Mouse (Mus musculus) forebrain, embryonic 16.5 days (tissue): ENCODE data around the gene Tmem230. TPM values are rescaled to one million over a fixed set of nuclear protein-coding genes. Genes with fewer than 3 reads are reported as not detected.
A peak's percentile ranks its signal among the peaks of the same experiment; 100 is the strongest.

Experiments
- ATAC-seq: fragments of 200-750 bp; cut with Nextera tagmentation; 2 replicates; pipeline ENCODE4 v1.8.0; 2017; ENCODE audit warnings: mild to moderate bottlenecking, moderate library complexity
- H3K27ac ChIP-seq: fragments of 300-500 bp; sonication (generic); 2 replicates; pipeline ENCODE4 v1.5.1; 2014; ENCODE audit warnings: low read length, control low read depth
- H3K27me3 ChIP-seq: fragments of 300-500 bp; sonication (generic); replicated peaks from 2 replicates; pipeline ENCODE4 v1.6.1; 2014; ENCODE audit warnings: low read length; ENCODE audit not compliant: control insufficient read depth, insufficient read depth
- H3K36me3 ChIP-seq: fragments of 300-500 bp; sonication (generic); 2 replicates; pipeline ENCODE4 v1.6.1; 2014; ENCODE audit not compliant: control insufficient read depth, insufficient read depth
- H3K4me1 ChIP-seq: fragments of 300-500 bp; sonication (generic); replicated peaks from 2 replicates; pipeline ENCODE4 v1.6.1; 2014; ENCODE audit warnings: low read length; ENCODE audit not compliant: control insufficient read depth, insufficient read depth
- H3K4me2 ChIP-seq: fragments of 300-500 bp; sonication (generic); 2 replicates; pipeline ENCODE4 v1.6.1; 2014; ENCODE audit warnings: mild to moderate bottlenecking, low read length, control low read depth
- H3K4me3 ChIP-seq: fragments of 300-500 bp; sonication (generic); replicated peaks from 2 replicates; pipeline ENCODE4 v1.5.1; 2014; ENCODE audit warnings: mild to moderate bottlenecking, low read length, control low read depth
- H3K9ac ChIP-seq: fragments of 300-500 bp; sonication (generic); replicated peaks from 2 replicates; pipeline ENCODE4 v1.6.1; 2014; ENCODE audit warnings: low read depth, low read length, control low read depth
- H3K9me3 ChIP-seq: fragments of 300-500 bp; sonication (generic); 2 replicates; pipeline ENCODE4 v1.6.1; 2016; ENCODE audit warnings: low read length; ENCODE audit not compliant: control insufficient read depth
- WGBS: fragments of 180-500 bp; shearing (Covaris S2); extraction: QIAGEN DNeasy Blood & Tissue Kit; methylation state at CpG from one replicate; pipeline ENCODE4 v1.1.7; 2014; 5-methylcytosine and 5-hydroxymethylcytosine counted together
- polyA plus RNA-seq: library from polyadenylated mRNA; unstranded; fragments of >200 nt; fragmentation: Nextera tagmentation; extraction: Ambion mirVana; gene quantifications from 2 replicates; pipeline ENCODE4 v1.2.1, GENCODE M21; 2015

Tmem230 gene
- polyA plus RNA-seq, 1 experiment from 2014 or later: 43.4 TPM

DNA sequence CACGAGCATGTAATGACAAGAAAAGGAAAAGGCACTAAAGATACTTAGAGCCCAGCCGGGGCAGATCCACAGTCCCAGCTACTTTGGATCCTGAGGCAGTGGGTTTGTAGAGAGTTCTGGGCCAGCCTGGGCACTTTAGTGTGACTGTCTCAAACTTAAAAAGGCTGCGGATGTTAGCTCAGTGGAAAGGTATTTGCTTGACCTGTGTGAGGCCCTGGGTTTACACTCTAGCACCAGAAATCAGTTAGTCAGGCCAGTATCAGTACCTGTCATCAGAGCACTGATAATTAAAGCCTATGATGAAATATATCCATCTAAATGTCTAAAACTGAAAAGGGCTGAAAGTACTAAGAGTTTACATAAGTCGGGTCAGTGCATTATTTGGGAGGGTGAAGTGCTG is 28.6 kb upstream of the Tmem230 start:
- H3K9ac ChIP-seq: no peak overlapping the region

DNA sequence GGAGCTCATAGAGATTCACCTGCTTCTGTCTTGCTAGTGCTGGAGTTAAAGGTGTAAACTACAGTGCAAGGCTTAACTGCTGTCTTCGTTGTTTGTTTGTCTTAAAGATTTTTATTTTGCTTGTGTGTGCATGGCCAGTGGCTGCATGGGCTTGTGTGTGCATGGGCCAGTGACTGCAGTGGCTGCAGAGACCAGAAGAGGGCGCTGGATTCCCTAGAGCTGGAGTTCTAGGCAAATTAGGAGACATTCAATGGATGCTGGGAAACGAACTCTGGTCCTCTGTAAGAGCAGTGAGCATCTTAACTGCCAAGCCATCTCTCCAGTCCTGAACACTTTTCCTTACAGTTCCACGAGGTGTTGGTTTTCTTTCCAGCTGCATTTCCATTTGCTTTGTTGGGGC is 27.9 kb upstream of the Tmem230 start:
- Histone ChIP-seq H3K4me3 (no peak overlapping the region), H3K4me2 (no peak overlapping the region), H3K27ac (no peak overlapping the region), H3K9ac (no peak overlapping the region), H3K4me1 (no peaks in the 10 kb centered on the region), H3K36me3 (no peaks in the 10 kb centered on the region), H3K9me3 (no peaks in the 10 kb centered on the region), H3K27me3 (no peaks in the 10 kb centered on the region)
- no peak for ATAC-seq
- whole genome bisulfite sequencing: 74% methylated on average over 4 of the region's 4 CpGs

More for the DNA sequence above, 28.6 kb upstream of the Tmem230 start:
- no peak for ATAC-seq
- no peaks in the 10 kb centered on the region for H3K4me1 ChIP-seq
- no peaks in the 10 kb centered on the region for H3K27me3 ChIP-seq
- no peaks in the 10 kb centered on the region for H3K9me3 ChIP-seq
- H3K27ac ChIP-seq: no peak overlapping the region
- 84% methylated on average over 4 of the region's 4 CpGs for WGBS
- H3K36me3 ChIP-seq: no peaks in the 10 kb centered on the region
- H3K4me2 ChIP-seq: no peak overlapping the region
- H3K4me3 ChIP-seq: no peak overlapping the region

DNA sequence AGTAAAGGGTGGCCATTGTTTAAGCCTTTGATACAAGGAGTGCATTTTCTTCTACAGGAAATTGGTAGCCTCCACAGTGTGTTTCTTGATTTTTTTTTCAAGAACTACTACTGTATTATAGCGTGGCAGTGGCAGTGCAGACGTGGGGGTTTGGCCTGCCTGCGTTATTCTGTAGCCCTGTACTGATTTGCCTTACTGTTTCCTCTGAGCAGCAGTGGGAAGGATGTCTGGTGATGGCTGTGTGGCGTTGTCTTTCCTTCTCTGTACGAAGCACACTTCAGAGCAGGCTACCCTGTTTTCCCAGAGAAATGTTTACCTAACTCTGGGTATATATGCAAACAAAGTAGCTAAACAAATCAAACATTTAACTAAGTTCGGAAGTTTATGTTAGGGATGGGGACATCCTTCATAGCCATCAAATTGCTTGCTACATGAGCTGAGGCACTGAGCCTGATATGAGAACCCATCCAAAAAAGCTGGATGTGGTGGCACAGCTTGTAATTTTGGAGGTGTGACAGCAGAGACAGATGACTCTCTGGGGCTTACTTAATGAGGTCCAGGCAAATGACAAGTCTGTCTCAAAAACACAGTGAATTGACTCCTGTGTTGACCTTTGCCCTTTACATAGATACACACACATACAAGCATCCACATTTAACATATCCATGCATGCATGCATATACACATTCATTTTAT is 25.2 kb upstream of the Tmem230 start:
- 57% methylated on average over 6 of the region's 6 CpGs for WGBS
- no peaks in the 10 kb centered on the region for H3K36me3 ChIP-seq
- H3K4me1 ChIP-seq: no peaks in the 10 kb centered on the region
- no peaks in the 10 kb centered on the region for H3K27me3 ChIP-seq
- H3K4me3 ChIP-seq: no peak overlapping the region
- no peak overlapping the region for H3K9ac ChIP-seq
- no peaks in the 10 kb centered on the region for H3K9me3 ChIP-seq
- H3K4me2 ChIP-seq: no peak overlapping the region
- ATAC-seq: no peak
- no peak overlapping the region for H3K27ac ChIP-seq

DNA sequence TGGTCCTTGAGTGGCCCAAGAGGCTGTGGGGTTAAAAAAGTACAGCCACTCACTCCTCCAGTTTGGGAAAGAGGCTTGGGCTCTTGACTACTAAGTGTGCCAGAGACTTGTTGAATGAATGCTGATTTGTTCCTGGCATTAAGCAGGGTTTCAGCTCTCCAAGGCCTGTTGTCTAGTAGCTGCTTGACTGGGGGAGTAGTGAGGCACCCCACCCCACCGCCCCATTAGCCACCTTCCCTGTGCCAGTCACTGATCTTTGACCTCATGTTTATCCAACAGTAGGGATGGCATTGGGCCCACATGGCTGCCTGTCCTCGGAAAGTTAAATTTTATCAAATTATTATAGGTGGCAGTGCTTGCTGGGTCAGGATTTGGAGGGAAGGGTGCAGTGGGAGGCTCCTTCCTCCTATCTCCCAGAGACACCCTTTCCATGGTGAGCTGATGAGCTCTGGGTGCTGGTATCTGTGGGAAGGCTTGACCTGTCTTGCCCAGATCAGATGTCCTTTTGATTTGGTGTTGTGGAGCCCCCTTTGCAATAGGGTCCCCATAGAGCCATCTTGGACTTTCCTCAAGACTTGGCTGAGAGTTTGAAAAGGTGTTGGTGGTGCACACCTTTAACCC is 22.8 kb upstream of the Tmem230 start:
- Histone ChIP-seq H3K9ac (no peak overlapping the region), H3K27ac (no peak overlapping the region), H3K4me1 (no peaks in the 10 kb centered on the region), H3K4me2 (no peak overlapping the region), H3K4me3 (no peak overlapping the region), H3K9me3 (no peaks in the 10 kb centered on the region), H3K27me3 (no peaks in the 10 kb centered on the region), H3K36me3 (no peaks in the 10 kb centered on the region)
- 85% methylated on average over 2 of the region's 2 CpGs for WGBS
- no peak for ATAC-seq

DNA sequence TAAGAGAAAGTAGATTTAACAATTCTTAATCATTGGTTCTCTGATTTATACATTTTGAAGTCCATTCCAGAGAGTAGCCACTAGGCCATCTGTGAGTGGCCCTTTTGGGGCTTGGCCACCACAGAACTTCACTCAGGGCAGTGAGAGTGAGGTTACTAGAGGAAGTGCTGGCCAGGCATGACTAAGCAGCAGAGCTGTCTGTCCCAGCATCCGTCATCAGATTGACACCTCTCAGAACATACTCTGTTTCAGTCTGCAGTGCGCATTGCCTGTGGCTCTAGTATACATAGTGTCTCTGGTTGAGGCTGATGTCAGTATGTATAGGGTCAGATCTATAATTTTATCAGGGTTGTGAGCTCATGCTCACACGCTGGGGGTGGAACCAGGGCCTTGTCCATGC is 21.6 kb upstream of the Tmem230 start:
- H3K4me3 ChIP-seq: no peak overlapping the region
- no peak overlapping the region for H3K27ac ChIP-seq
- H3K27me3 ChIP-seq: no peaks in the 10 kb centered on the region
- H3K4me1 ChIP-seq: peaks cover 7% of the 10 kb centered on the region
- no peaks in the 10 kb centered on the region for H3K36me3 ChIP-seq
- H3K9me3 ChIP-seq: no peaks in the 10 kb centered on the region
- 90% methylated on average over 3 of the region's 3 CpGs for WGBS
- H3K9ac ChIP-seq: no peak overlapping the region
- no peak overlapping the region for H3K4me2 ChIP-seq
- no peak for ATAC-seq

DNA sequence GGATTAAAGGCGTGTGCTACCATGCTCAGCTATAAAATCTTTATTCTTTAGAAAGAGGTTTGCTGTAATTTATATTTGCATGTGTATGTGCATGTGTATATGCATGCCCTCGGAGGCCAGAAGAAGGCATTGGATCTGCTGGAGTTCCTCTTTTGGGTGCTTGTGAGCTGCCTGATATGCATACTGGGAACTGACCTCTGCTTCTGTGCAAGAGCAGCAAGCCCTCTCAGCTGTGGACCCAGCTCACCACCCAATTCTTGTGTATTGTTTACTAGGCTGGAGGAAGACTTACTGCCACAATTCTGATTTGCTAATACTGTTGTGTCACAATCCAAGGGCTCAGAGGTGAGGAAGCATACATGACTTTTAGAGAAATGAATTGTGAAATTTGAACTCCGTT is 18.5 kb upstream of the Tmem230 start:
- no peak for ATAC-seq
- 92% methylated on average over 3 of the region's 3 CpGs for WGBS
- no peak overlapping the region for H3K27ac ChIP-seq
- H3K4me1 ChIP-seq: peaks cover 11% of the 10 kb centered on the region
- H3K9me3 ChIP-seq: no peaks in the 10 kb centered on the region
- H3K36me3 ChIP-seq: no peaks in the 10 kb centered on the region
- no peak overlapping the region for H3K4me3 ChIP-seq
- no peak overlapping the region for H3K9ac ChIP-seq
- no peak overlapping the region for H3K4me2 ChIP-seq
- no peaks in the 10 kb centered on the region for H3K27me3 ChIP-seq

DNA sequence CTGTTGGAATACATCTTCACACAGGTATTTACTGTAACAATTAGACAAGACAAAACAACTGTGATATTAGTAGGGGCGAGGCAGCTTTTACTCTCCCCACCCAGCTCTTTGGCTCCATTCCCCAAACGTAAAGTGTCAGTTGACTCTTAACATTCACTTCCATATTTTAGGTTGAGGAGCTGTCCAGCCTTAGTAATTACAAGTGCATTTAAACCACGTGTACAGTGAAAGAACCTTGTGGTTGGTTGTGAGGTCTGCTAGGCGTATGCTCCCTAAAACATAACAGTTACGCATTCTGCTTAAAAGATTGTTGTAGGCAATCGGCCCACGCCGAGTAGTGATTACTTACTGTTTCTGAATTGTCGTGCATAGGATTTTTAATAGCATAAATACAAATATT is 17.6 kb upstream of the Tmem230 start:
- H3K4me2 ChIP-seq: no peak overlapping the region
- H3K9ac ChIP-seq: no peak overlapping the region

DNA sequence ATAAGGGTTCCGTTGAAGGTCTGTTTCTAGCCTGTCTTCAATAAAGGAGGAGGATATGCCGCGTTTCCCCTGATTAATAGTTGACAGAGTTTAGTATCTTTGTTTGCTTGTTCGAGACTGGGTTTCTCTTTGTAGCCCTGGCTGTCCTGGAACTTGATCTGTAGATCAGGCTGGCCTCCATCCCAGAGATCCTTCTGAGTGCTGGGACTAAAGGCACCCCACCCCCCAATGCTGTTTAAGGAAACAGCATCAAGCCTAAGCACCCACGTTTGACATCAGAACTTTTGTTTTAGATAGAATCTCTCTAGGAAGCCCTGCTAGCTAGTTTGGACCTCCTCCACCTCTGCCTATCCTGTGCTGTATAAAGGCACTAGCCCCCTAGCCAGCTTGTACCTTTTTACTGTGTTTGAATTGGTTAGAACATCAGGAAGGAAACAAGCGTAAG is 16.7 kb upstream of the Tmem230 start:
- H3K27me3 ChIP-seq: no peaks in the 10 kb centered on the region
- no peak for ATAC-seq
- peaks cover 11% of the 10 kb centered on the region for H3K4me1 ChIP-seq
- H3K4me3 ChIP-seq: peak overlapping the region; percentile 96
- H3K36me3 ChIP-seq: no peaks in the 10 kb centered on the region
- peak overlapping the region; percentile 81 for H3K4me2 ChIP-seq
- H3K9ac ChIP-seq: peak overlapping the region; percentile 96
- no peak overlapping the region for H3K27ac ChIP-seq
- no peaks in the 10 kb centered on the region for H3K9me3 ChIP-seq
- 14% methylated on average over 6 of the region's 6 CpGs for WGBS

More for the DNA sequence above, 17.6 kb upstream of the Tmem230 start:
- H3K4me1 ChIP-seq: peaks cover 11% of the 10 kb centered on the region
- WGBS: 89% methylated on average over 9 of the region's 9 CpGs
- ATAC-seq: no peak
- H3K36me3 ChIP-seq: no peaks in the 10 kb centered on the region
- H3K4me3 ChIP-seq: no peak overlapping the region
- no peaks in the 10 kb centered on the region for H3K27me3 ChIP-seq
- no peaks in the 10 kb centered on the region for H3K9me3 ChIP-seq
- no peak overlapping the region for H3K27ac ChIP-seq

DNA sequence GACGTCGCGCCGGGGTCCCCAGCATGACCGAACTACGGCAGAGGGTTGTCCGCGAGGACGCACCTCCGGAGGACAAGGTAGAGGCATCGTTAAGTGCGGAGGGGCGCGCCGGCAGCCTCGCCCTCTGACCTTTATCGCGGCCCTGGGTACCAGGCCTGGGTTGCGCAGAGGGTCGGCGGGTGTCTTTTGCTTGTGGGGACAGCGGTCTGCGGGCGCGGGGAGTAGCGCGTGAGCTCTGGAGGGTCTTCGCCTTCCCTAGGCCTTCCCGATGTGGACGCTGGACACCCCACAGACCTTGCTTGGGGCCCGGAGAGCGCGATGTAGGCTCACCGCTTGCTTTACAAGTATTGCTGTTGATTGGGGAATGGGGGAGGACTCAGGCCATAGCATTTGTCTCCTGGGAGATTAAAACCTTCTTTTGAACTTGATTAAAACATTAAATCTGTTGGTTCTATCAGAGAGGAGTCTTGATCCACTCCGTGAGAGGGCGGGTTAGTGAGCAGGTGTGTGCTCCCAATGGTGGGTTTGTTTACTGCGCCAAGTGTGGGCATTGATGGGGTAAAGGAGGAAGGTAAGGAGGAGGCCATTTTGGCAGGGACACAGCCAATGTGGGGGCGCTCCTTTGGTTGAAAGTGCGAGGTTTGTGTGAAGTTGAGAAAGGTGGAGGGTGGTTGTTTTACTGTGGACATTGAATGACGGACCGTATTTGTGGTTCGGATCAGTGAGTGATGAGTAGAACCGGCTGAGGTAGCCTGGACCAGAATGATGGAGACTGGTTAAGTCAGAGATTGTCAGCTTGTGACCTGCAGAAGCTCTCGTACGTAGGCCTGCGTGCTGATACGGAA is 16.0 kb upstream of the Tmem230 start:
- WGBS: under 1% methylated on average over 46 of the region's 47 CpGs
- H3K9ac ChIP-seq: peak overlapping the region; percentile 96
- H3K4me1 ChIP-seq: peaks cover 11% of the 10 kb centered on the region
- no peaks in the 10 kb centered on the region for H3K36me3 ChIP-seq
- no peaks in the 10 kb centered on the region for H3K27me3 ChIP-seq
- peak overlapping the region; percentile 96 for H3K4me3 ChIP-seq
- H3K9me3 ChIP-seq: no peaks in the 10 kb centered on the region
- H3K4me2 ChIP-seq: peak overlapping the region; percentile 81
- peak; percentile 45; the same call in 1 of the 2 replicates for ATAC-seq
- peak overlapping the region; percentile 76 for H3K27ac ChIP-seq
